Mouse (Mus musculus) kidney, postnatal 14 days (tissue): ENCODE measurements around the gene Tbc1d2b.

Experiments used
- DNase-seq: peaks from one replicate; pipeline ENCODE4 v3.0.0; 2022; ENCODE audit warnings: mixed read lengths

The Tbc1d2b gene

DNA sequence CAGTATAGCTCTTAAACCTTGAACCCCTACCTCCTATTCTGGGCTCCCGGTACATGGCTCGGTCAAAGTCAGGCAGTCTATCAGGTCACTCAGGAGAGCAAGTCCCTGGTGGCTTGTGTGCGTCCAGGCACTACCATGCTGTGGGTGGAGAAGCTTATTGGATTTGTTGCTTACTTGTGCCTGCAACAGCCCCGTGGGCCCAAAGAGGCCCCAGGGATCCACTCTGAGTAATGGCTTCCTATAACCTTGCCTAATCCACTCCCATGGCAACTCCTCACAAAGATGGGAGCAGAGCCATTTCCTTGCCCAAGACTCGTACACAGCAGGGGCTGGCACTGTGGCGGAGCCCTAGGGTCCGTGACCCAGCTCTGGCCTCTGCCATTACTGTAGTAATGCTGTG is 69.5 kb downstream of the Tbc1d2b start:
- peak; percentile 20 for DNase-seq

DNA sequence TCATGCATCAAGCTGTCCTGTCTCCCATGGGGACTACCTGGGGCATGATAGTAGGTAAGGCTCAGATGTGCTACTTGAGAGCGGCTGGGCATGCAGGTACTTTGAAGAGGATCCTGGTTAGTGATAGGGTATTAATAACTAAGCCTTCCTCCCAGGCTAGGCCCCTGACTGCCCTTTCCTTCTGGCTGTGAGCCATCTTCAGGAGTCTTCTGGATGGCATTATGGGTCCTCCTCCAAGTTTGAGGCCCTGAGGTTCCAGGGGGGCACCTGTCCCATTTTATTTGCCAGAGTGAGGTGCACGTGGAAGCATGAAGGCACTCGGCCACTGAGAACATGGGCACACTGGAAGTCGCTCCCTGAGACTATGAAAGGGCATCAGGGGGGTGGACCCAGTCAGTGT is 70.1 kb downstream of the Tbc1d2b start:
- DNase-seq: no peak

DNA sequence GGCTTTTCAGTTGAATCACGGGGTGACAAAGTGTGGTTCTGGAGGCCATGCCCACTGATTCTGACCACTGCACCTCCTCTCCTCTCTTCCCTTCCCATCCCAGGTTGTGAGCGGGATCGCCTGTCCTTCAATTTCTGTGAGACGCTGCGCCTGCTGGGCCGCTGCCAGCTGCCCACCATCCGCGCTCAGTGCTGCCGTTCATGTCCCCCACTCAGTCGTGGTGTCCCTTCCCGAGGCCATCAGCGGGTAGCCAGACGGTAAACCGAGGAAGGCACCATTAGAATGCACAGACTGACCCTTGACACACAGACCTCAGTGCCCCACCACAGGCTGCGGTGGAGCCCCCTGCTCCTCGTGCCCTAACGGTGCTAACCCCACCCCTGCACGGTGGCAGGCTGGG is 71.0 kb downstream of the Tbc1d2b start:
- DNase-seq: no peak

DNA sequence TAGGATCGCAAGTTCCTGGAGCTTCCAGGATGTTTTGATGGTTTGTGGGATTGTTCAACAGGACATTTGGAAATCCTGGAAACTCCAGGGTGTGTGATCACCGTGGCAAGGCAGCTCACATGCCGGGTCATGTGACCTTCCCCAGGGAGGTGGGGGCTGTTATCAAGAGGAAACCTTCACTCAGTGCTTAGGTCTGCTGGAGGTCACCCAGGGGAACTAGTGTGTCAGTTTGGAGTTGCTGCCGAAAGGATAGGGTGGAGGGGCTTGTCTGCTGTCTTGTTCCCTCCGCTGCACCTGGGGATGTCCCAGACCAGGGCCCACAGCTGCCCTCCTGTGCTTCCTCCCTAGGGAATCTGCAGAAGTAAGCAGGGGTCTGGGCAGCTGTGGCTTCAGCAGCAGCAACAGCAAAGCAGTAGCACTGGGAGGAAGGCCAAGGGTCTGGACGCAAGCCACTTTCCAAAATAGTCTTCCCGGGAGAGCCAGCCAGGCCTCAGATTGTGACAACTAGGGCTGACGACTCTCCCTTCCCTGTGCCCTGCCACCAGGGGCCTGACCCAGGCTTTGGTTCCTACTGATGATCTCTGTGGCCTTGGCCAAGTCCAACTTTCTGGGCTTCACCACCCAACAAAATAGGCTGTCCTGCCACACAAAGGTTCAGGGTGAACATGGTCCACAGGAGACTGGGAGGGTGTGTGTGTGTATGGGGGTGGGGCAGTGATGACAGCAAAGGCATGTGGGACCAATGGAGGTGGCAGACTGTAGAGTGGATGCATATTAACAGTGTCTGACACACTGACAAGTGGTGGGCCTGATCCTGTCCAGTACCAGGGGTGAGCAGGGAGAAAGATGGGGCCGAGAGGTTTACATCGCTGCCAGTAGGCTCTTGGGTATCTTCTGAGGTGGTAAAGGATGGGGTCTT is 71.8 kb downstream of the Tbc1d2b start:
- DNase-seq: peak; percentile 77

DNA sequence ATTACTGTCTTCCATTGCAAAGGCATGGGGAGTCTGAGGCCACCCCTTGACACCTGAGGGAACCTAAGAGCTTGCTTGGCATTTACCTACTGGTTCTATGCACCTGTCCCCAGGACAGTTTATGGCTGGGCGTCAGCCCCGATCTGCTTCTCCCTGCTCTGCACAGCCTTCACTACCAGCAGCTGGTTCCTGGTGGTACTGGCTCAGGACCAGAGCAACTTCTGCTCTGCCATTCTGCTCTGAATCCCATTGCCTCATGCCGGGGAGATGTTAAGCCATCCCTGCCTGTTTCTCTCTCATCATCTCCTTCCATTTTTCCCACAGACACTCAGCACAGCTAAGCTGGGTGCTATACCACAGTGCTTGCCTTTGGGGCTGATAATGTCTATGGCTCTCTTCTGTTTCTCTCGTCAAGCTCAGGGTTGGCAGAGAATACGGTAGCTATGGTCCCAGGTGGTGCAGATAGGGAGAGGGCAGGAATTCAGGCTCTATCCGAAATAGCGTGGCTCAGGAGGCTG is 72.7 kb downstream of the Tbc1d2b start:
- DNase-seq: no peak

DNA sequence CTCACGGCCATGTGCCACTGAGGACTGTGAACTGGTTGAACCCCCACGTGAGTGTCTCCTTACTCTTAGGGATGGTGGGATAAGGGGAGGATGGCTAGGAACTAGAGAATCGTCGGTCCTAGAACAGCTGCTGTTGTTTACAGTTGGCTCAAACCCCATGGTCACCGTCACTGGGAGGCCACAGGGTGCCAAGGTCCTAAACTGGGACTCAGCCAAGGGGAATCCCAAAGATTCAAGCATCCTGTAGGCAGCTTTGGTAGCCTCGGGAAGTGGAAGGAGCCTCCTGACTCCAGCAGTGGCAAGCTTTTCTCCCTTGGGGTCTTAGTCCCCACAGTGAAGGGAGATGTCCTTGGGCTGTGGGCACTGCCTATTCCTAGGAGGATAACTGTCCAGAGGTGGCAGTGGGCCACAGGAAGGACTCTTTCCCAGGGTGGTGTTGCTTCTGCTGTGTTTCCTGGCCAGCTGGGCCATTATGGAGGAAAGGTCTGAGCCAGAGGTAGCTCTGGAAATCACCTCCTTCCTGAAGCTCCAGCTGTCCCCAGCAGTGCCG is 73.4 kb downstream of the Tbc1d2b start:
- DNase-seq: no peak

DNA sequence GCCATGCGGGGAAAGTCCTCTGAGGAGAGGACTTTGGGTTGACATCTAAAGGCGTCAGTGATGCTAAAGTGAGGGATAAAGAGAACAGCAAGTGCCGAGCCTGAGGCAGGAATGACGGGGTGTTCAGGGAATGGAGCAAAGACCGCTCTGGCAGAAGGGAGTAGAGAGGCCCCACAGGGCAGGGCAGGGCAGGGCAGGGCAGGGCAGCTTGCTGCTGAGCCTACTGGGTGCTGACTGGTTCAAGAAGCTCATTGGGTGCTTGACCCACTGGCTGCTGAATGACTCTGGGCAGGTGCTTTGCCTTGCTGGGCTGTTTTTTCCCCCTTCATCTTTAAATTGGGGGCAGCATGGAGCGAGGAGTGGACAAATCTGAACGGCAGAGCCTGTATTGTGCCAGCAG is 74.3 kb downstream of the Tbc1d2b start:
- no peak for DNase-seq

DNA sequence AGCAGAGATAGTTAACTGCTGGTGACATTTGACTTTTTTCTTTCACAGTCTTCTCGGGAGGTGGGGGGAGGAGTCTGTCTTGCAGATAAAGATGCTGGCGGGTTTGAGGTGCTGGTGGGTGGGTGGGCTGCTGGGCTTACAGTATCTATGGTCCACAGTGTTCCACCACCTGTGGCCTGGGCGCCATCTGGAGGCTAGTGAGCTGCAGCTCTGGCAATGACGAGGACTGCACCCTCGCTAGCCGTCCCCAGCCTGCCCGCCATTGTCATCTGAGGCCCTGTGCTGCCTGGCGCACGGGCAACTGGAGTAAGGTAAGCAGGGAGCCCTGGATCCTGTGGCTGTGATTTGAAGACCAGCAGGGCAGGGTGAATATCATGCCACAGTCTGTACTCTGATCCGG is 75.6 kb downstream of the Tbc1d2b start:
- no peak for DNase-seq

DNA sequence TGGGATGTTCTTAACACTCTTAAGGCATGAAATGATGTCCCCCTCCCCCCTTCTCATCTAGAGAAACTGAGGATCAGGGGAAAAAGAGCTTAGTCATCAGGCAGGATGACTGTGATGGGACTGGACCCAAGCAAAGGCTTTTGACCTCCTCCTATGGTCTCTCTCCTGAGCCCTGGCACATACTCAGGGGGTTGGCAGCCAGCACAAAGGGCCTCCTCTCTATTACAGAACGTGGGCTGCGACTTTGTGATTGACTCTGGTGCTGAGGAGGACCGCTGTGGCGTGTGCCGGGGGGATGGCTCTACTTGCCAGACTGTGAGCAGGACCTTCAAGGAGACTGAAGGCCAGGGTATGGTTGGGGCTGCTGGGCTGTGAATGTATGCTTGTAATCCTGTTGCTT is 81.2 kb downstream of the Tbc1d2b start:
- no peak for DNase-seq

DNA sequence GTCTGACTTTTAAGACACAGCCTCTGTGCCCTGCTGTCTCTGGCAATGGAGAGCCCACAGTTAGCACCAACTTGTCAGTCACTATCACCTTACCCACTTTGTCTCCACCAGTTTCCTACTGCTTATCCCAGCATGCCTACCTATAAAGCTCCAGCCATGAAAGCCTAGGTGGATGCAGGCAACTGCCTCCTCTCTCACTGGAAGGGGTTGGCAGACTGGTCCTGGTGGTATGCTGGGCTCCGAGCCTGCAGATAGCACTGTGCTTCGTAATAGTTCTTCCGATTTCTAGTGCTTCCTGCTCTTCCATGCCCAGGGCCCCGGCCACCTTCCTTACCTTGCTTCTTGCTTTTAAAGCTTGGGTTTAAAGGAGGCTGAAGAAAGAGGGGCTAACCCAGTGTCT is 81.7 kb downstream of the Tbc1d2b start:
- no peak for DNase-seq

DNA sequence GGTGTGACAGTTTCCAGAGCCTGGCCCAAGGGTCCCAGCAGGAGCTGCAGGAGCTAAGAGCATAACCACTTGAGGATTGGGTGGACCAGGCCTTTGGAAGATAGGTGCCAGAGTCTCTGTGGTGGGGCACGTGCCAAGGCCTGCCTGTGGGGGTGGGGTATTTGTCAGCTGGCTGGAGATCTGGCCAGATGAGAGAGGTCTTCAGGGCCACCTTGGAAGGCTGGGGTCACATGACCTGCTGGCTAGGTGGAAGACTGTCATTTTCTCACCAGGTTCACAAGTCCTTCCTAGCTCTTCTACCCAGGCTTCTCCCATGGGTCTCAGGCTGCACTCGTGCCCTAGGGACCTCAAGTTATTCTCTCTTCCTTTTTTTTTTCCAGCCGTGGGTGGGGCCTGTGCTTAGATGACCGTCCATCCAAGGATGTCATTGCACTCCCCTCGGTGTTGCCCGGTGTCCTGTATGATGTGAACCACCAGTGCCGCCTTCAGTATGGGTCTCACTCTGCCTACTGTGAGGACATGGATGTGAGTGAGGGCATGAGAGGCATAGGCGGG is 85.2 kb downstream of the Tbc1d2b start:
- DNase-seq: no peak

DNA sequence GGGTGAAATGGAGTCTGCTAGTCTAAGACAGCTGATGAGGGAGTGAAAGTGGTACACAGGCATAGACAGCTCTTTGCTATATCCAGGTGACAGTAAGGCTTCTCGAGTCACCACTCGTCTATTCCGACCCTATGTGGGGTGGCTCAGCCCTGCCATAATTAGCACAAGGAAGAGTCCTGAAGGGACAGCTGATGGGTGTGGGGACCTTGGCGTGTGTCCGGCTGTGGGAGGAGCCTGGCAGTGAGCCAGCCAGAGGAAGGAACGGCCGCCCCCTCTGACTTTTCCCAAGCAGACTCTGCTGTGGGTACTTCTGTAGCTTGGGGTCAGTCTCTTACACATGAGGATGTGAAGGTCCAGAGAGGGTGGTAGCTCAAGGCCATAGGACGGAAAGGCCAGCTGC is 86.5 kb downstream of the Tbc1d2b start:
- DNase-seq: peak; percentile 80

DNA sequence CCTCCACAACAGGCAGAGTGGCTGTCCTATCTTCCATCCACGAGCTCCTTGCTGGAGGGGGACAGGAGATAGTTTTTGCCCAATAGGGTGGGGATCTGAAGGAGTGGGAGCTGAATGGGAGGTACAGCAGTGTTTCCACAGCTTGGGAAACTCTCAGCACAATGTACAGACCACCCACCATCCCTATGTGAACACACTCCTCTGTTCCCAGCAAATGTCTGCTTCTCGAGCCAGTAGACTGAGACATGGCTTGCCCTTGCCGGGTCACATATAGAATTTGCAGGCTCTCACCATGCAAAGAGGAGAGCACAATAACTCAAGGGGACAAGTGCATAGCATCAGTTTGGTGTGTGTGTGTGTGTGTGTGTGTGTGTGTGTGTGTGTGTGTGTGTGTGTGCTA is 87.1 kb downstream of the Tbc1d2b start:
- DNase-seq: no peak

DNA sequence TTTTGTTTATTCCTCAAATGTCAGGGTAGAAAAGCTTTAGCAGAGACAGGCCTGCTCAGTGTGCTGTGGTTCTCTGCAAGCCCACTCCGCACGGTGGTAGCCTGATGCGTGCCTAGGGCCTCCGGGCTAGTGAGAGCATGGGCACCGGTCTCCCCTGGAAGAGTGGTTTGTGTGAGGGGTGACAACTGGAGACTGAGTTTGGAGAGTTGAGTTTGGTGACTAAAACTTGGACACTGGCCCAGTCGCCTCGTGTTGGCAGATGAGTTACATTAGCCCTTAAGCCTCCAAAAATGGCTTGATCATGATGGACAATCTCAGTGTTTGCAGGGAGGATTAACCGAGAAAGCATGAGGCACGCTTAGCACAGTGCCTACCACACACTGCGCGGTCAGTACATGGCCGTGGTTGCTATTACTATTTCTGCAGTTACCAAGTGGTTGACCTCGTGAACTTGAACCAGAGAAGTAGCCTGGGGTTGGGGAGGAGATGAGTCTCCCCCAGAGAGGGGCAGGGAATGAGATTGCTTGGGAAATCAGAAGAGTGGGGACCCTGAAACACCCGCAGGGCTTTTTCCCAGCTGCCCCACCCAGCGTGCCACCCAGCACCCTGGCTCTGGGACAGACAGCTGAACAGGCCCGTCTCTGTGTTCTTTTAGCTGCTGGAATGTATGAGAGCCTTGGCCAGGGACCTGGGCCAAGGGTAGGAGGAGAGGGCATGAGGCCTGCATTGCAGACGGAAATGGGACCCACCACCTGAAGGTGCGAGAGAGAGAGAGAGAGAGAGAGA is 87.8 kb downstream of the Tbc1d2b start:
- no peak for DNase-seq

DNA sequence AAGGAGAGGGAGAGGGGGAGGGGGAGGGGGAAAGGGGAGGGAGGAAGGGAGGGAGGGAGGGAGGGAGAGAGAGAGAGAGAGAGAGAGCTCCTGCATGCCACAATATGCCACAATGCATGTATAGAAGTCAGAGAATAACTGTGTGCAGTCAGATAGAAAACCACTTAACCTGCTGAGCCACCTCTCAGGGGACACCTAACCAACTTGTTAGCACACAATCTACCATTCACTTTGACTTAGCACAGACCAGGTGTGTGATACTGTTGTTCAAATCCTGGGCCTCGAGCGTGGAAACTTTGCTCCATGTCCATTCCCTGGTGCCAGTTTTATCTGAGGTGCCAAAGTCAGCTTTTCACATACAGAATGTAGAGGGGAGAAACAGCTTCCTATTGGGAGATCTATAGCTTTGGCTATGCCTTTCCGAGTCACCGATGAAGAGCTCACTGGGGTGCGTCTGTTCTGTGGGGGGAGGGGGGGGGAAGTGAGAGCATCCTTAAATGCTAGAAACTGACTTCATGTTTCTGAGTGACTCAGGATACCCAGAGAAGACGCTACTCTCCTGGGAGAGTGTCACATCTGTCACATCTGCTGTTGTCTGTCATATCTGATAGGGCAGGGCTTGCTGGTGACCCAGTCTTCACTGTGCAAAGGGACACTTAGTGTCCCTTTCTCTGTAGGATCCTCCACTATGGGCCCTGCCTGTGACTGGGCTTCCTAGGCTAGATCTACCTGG is 88.8 kb downstream of the Tbc1d2b start:
- no peak for DNase-seq

DNA sequence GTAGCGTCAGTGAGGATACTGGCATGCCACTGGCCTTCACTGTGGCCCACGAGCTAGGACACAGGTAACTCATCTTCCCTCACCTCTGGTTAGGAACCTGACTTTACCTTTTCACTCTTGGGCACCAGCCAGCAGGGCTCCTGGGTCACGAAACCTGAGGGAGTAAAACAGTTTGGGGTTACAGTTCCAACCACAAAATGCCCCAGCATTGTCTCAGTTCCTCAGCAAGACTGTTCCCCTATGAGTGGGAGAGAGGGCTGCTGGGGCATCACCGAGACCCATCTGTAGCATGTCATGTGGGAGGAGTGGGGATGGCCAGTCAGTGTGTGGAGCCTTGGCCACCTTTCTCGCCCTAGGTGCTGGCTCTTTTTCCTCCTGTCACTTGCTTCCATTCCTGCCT is 91.2 kb downstream of the Tbc1d2b start:
- no peak for DNase-seq

DNA sequence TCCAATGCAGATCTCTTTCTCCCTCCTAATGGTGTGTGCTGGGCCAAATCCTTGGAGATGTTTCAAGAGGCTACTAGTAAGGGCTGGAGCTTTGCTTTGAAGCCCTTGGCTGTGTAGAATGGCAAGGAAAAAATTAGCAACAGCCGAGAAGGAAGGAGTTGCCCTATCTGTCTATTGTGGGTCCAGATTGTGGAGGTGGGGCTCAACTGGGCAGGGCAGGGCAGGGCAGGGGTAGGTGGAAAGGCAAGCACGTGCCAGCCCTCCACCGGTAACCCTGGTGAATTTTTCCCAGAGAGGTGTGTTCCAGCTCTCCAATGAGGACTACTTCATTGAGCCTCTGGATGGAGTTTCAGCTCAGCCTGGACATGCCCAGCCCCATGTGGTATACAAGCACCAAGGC is 97.3 kb downstream of the Tbc1d2b start:
- no peak for DNase-seq

DNA sequence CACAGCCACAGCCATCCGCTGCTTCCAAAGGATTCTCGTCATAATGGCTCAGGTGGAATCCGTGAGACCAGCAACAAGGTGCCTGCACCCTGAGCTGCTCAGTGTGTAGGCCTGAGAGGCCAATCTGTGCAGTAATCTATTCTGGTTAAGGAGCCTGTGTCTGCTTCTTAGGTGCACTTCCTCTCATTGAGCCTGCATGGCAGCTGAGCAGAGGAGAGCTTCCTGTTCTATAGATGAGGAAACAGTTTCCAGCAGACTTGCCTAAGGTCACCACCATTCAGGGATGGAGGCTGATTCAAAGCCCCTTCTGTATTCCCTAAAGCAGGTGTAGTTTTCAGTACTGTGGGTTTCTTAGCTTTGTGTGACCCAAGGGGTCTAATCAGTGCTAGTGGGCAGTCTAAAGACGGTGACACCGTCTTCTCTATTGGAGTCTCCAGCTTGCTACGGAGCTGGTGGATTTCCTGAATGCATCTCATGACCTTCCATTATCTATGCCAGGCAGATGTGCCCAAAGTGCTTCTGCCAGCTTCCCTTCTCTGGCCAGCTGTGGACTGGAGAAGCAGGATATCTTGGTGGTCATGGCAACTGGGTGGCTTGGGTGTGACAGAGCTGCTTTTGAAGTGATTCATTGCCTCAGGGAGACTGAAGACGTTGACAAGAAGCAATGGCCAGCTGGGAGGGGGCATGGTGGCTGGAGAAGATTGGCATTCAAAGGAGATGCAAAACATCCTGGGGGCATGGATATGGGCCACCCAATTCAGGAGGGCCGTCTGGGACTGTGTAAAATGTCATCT is 97.9 kb downstream of the Tbc1d2b start:
- DNase-seq: no peak

DNA sequence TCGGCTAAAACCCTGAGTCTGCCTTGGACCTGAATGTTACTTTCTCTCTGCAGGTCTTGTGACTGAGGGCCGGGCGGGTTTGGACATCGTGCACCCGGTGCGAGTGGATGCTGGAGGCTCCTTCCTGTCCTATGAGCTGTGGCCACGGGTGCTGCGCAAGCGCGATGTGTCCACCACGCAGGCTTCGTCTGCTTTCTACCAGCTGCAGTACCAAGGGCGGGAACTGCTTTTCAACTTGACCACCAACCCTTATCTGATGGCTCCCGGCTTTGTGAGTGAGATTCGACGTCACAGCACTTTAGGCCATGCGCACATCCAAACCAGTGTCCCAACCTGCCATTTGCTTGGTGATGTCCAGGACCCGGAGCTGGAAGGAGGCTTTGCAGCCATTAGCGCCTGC is 99.2 kb downstream of the Tbc1d2b start:
- DNase-seq: no peak

DNA sequence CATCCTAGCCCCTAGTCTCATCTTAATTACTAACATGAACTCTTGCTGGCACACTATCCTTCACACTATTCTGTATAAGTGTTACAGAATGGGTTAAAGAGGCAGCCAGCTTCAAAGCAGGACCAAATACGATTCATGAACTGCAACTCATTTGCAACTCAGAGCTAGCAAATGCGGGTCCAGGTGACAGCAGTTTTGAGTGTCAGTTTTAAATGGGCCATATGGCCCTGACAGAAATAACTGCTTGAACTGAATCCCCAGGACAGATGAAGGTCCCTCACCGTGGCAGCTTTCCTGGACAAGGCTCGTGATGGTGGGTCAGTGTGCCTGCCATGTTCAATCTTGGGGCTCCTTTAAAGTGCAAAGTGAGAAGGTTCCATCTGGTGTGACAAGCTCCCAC is 100.6 kb downstream of the Tbc1d2b start:
- no peak for DNase-seq

DNA sequence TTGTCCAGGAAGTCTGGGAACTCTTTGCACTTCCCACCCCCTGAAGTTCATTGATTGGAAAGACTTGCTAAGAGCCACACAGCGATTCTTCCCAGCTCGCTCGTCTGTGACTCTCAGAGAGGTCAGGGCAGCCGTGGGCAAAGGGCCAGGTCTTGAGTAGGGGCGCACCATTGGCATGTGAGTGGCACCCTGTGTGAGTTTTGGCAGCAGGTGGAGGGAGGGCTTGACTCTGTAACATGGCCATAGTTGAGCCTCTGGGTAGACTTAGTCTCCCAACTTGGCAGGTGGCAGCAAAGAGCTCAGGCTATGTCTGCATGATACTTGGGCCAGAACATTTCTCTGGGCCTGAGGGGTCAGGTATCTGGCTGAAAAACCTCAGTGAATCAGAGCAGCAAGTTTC is 104.0 kb downstream of the Tbc1d2b start:
- peak; percentile 39 for DNase-seq

DNA sequence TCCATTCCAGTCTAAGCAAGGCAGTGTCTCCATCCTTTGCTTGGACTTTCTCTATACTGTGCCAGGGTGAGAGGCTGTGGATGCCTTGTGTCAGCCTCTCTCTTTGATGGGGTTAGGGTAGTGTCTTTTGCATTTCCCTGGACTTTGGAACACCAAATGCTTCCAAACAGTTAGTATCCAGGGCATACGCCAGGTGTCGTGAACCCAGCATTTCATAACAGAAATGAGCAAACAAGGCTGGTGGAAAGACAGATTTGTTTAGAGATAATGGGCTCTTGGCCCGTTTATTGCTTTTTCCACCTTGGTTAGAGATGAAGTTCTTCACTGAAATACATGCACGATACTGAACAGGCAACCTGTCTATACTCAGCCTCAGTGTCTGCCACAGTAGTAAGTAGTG is 105.0 kb downstream of the Tbc1d2b start:
- no peak for DNase-seq
